Mouse (Mus musculus) heart, embryonic 14.5 days (tissue): Measurements from ENCODE around the gene Ugt1a6a. TPM values are rescaled to one million over a fixed set of nuclear protein-coding genes. Genes with fewer than 3 reads are reported as not detected.
"Not testable (repeated sequence)": the region's sequence is repeated elsewhere in the genome, so short reads cannot be mapped to it uniquely, and the experiment has no call there.

Source experiments
- ATAC-seq: fragments of 200-750 bp; cut with Nextera tagmentation; 2 replicates; pipeline ENCODE4 v1.8.0; 2017; ENCODE audit warnings: low read depth, moderate TSS enrichment; ENCODE audit not compliant: insufficient number of reproducible peaks, insufficient read depth, low FRiP score
- H3K27ac ChIP-seq, 2 experiments: fragments of 200-500 bp in 1 of 2; fragments of 300-500 bp in 1 of 2; sonication (generic) in 1 of 2; replicated peaks in 1 of 2; 2 replicates each; pipeline ENCODE4 v1.5.1; 2012 to 2014; ENCODE audit warnings: low read depth in 2 of 2, low read length in 2 of 2, control low read depth in 1 of 2, mild to moderate bottlenecking in 1 of 2, mixed read lengths in 1 of 2; ENCODE audit not compliant: control insufficient read depth in 1 of 2, insufficient read depth in 1 of 2
- H3K27me3 ChIP-seq: fragments of 300-500 bp; sonication (generic); 2 replicates; pipeline ENCODE4 v1.6.1; 2014; ENCODE audit warnings: mild to moderate bottlenecking, low read length, control low read depth; ENCODE audit not compliant: control insufficient read depth, insufficient read depth
- H3K36me3 ChIP-seq: fragments of 300-500 bp; sonication (generic); 2 replicates; pipeline ENCODE4 v1.6.1; 2014; ENCODE audit warnings: mild to moderate bottlenecking, control low read depth, low read length, mixed read lengths; ENCODE audit not compliant: control insufficient read depth, insufficient read depth
- H3K4me1 ChIP-seq, 2 experiments: fragments of 200-500 bp in 1 of 2; fragments of 300-500 bp in 1 of 2; sonication (generic) in 1 of 2; 2 replicates each; pipeline ENCODE4 v1.6.1; 2012 to 2014; ENCODE audit warnings: low read length in 2 of 2, control low read depth in 1 of 2, mixed read lengths in 1 of 2; ENCODE audit not compliant: control insufficient read depth in 2 of 2, insufficient read depth in 2 of 2
- H3K4me2 ChIP-seq: fragments of 300-500 bp; sonication (generic); 2 replicates; pipeline ENCODE4 v1.6.1; 2014; ENCODE audit warnings: mild to moderate bottlenecking, low read length
- H3K4me3 ChIP-seq, 2 experiments: fragments of 200-500 bp in 1 of 2; fragments of 300-500 bp in 1 of 2; sonication (generic) in 1 of 2; 2 replicates each; pipeline ENCODE4 v1.5.1; 2012 to 2014; ENCODE audit warnings: low read length in 2 of 2, mild to moderate bottlenecking in 2 of 2, control low read depth in 1 of 2, low read depth in 1 of 2, moderate library complexity in 1 of 2; ENCODE audit not compliant: control insufficient read depth in 1 of 2, insufficient read depth in 1 of 2
- H3K9ac ChIP-seq: fragments of 300-500 bp; sonication (generic); 2 replicates; pipeline ENCODE4 v1.6.1; 2014; ENCODE audit warnings: mild to moderate bottlenecking, low read length
- H3K9me3 ChIP-seq: fragments of 300-500 bp; sonication (generic); 2 replicates; pipeline ENCODE4 v1.6.1; 2016; ENCODE audit warnings: low read length, control low read depth; ENCODE audit not compliant: control insufficient read depth
- WGBS: fragments of 180-500 bp; shearing (Covaris S2); extraction: QIAGEN DNeasy Blood & Tissue Kit; methylation state at CpG from one replicate; pipeline ENCODE4 v1.1.7; 2014; 5-methylcytosine and 5-hydroxymethylcytosine counted together
- polyA plus RNA-seq: library from polyadenylated mRNA; unstranded; fragments of >200 nt; fragmentation: Nextera tagmentation; extraction: Ambion mirVana; gene quantifications from 2 replicates; pipeline ENCODE4 v1.2.1, GENCODE M21; 2014

Ugt1a6a gene
- polyA plus RNA-seq, 1 experiment from 2014 or later, result 0.53 TPM

DNA sequence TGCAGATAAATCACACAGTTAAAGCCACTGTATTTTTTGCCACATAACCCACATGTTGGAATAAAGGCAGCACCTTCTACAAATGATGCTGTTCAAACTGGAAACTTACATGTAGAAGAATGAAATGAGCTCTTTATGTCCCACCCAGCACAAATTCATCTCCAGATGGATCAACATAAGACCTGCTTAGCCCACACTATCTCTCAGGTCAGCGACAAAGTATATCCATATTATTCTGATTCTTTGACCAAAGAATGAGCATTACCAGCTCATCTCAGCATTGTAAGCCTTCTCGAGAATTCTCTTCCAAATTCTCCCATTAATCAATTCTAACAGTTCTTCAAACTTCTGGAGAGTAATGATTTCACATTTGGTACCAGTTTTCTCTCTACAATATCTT, 87.6 kb downstream of the Ugt1a6a start:
- no peak overlapping the region for H3K4me3 ChIP-seq
- no peak overlapping the region for H3K4me2 ChIP-seq
- H3K9ac ChIP-seq, result no peak overlapping the region
- no peak for ATAC-seq
- H3K36me3 ChIP-seq, result no peaks in the 10 kb centered on the region
- no peaks in the 10 kb centered on the region for H3K27me3 ChIP-seq
- H3K27ac ChIP-seq, result no peak overlapping the region
- peaks cover 23% of the 10 kb centered on the region for H3K9me3 ChIP-seq
- WGBS, result 39% methylated on average over 2 of the region's 2 CpGs
- H3K4me1 ChIP-seq, result no peaks in the 10 kb centered on the region

DNA sequence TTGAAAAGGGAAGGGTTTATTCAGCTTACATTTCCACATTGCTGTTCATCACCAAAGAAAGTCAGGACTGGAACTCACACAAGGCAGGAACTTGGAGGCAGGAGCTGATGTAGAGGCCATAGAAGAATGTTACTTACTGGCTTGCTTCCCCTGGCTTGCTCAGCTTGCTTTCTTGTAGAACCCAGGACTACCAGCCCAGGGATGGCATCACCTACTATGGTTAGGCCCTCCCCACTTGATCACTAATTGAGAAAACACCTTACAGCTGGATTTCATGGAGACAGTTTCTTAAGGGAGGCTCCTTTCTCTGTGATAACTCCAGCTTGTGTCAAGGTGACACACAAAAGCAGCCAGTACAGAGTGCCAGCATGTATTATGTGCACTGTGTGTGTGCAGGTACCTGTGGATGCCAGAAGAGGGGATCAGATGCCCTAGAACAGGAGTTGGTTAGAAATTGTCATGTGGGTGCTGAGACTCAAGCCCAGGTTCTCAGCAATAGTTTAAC, 88.5 kb downstream of the Ugt1a6a start:
- not testable (repeated sequence) for H3K4me1 ChIP-seq, H3K36me3 ChIP-seq, H3K27me3 ChIP-seq

GRCm38 (mm10) chr1:88223591-88223990, 89.0 kb downstream of the Ugt1a6a start:
- 34% methylated on average over 1 of the region's 1 CpGs for WGBS
- ATAC-seq, result no peak
- no peak overlapping the region for H3K27ac ChIP-seq
- no peak overlapping the region for H3K4me2 ChIP-seq
- no peak overlapping the region for H3K4me3 ChIP-seq
- peaks cover 37% of the 10 kb centered on the region for H3K9me3 ChIP-seq
- H3K9ac ChIP-seq, result no peak overlapping the region
- no peaks in the 10 kb centered on the region for H3K4me1 ChIP-seq
- no peaks in the 10 kb centered on the region for H3K36me3 ChIP-seq
- no peaks in the 10 kb centered on the region for H3K27me3 ChIP-seq

More for the DNA sequence above, 88.5 kb downstream of the Ugt1a6a start:
- not testable (repeated sequence) for H3K4me2 ChIP-seq, H3K9ac ChIP-seq, H3K4me3 ChIP-seq, H3K27ac ChIP-seq, ATAC-seq
- H3K9me3 ChIP-seq, result peaks cover 32% of the 10 kb centered on the region

DNA sequence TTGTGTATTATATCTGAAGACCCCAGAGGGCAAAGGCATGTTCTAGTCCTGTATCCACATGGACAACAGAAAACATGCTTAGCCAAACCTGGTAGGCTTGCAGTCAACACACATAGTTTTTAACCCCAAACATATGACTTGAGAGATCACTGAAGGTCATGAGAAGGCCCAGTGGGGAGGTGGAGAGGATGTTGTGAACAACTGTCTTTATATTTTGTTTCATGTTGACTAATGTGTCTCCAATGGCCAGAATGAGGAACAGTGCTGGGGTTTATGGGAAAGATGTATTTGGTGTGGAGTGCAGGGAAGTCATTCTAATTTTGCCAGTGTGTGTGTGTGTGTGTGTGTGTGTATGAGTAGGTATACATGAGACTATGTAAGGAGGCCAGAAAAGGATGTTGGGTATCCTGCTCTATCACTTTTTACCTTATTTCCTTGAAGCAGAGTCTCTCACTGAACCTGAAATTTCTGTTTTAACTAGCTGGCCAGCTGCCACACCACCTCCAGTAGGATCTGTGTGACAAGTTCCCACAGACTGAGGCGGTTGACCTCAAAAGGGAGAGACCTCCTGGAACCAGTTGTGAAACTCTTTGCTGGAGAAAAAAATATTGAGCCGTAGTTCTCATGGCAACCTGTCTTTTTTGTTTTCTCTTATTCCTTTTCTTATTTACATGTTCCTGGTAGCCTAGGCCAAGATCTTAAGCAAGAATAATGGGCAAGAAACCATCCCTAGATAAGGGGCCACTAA, 89.6 kb downstream of the Ugt1a6a start:
- no peak overlapping the region for H3K9ac ChIP-seq
- peaks cover 43% of the 10 kb centered on the region for H3K9me3 ChIP-seq
- WGBS, result 56% methylated on average over 2 of the region's 2 CpGs
- H3K4me2 ChIP-seq, result no peak overlapping the region
- ATAC-seq, result no peak
- H3K27ac ChIP-seq, result no peak overlapping the region
- H3K4me3 ChIP-seq, result no peak overlapping the region
- no peaks in the 10 kb centered on the region for H3K36me3 ChIP-seq
- no peaks in the 10 kb centered on the region for H3K27me3 ChIP-seq
- no peaks in the 10 kb centered on the region for H3K4me1 ChIP-seq

DNA sequence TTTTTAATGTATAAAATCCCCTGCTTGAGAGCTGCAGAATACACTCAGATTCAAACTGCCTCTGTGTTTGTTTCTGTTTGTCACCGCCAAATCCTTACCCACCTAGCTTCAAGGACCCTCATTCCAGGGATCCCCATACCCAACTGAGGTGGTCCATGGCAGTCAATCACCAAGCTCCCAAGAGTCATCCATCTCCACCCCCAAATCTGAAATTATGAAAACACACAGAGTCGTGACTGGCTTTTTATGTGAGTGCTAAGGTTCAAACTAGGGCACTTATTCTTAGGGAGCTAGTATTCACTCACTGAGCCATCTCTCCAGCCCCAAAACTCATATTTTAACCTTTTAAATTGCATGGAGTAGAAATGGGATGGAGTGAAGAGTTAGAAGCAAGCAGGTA, 90.7 kb downstream of the Ugt1a6a start:
- 29% methylated on average over 2 of the region's 2 CpGs for WGBS
- H3K4me2 ChIP-seq, H3K36me3 ChIP-seq, H3K4me3 ChIP-seq, H3K9ac ChIP-seq, H3K27me3 ChIP-seq, H3K4me1 ChIP-seq, H3K27ac ChIP-seq, ATAC-seq: not testable (repeated sequence)
- peaks cover 54% of the 10 kb centered on the region for H3K9me3 ChIP-seq

- H3K9me3 ChIP-seq, result peaks cover 58% of the 10 kb centered on the region
- no peak overlapping the region for H3K4me2 ChIP-seq
- H3K27me3 ChIP-seq, result no peaks in the 10 kb centered on the region
- H3K36me3 ChIP-seq, result no peaks in the 10 kb centered on the region
- no peak for ATAC-seq
- H3K27ac ChIP-seq, result no peak overlapping the region
- H3K4me3 ChIP-seq, result no peak overlapping the region
- H3K9ac ChIP-seq, result no peak overlapping the region
- no peaks in the 10 kb centered on the region for H3K4me1 ChIP-seq
Measured at GRCm38 (mm10) chr1:88225741-88226140, 91.1 kb downstream of the Ugt1a6a start.

GRCm38 (mm10) chr1:88226670-88227379, 92.2 kb downstream of the Ugt1a6a start, which contains the start of gene Mroh2a:
TSS of gene Mroh2a (plus strand) at chr1:88226986.
- Histone ChIP-seq H3K27ac (no peak within 1 kb of the TSS), H3K27me3 (no peaks in the 10 kb centered on the region), H3K4me1 (no peaks in the 10 kb centered on the region), H3K4me2 (no peak within 1 kb of the TSS), H3K9me3 (peaks cover 69% of the 10 kb centered on the region), H3K9ac (no peak within 1 kb of the TSS), H3K36me3 (no peaks in the 10 kb centered on the region), H3K4me3 (no peak within 1 kb of the TSS)
- ATAC-seq, result no peak
- 49% methylated on average over 5 of the region's 5 CpGs for WGBS
